Mouse (Mus musculus) heart, postnatal 36 days (tissue): ENCODE results near the gene Gm49355. TPM values are rescaled to one million over a fixed set of nuclear protein-coding genes. Genes with fewer than 3 reads are reported as not detected.

Source experiments
- DNase-seq, 2 experiments: peaks; one replicate each; pipeline ENCODE4 v3.0.0; 2021 to 2022
- intact Hi-C: fragments of 180-260 bp; cut with DNase I; formaldehyde crosslinking; loops from one replicate; pipeline ENCODE4 v1.15.1; 2025
- total RNA-seq, 2 experiments: library from RNA; stranded (reverse); gene quantifications; 2 replicates each; pipeline ENCODE4 v1.2.3; 2021

Gm49355 gene
- total RNA-seq, 2 experiments from 2014 or later = not detected

- DNase-seq = no peak
Measured at GRCm38 (mm10) chr14:12341789-12342457, 58.1 kb downstream of the Gm49355 start.

GRCm38 (mm10) chr14:12342458-12343131, 58.8 kb downstream of the Gm49355 start:
- intact Hi-C loops = no loop called here
- DNase-seq = no peak

More at GRCm38 (mm10) chr14:12341789-12342457, 58.1 kb downstream of the Gm49355 start:
- intact Hi-C loops = no loop called here

GRCm38 (mm10) chr14:12343451-12343941, 59.7 kb downstream of the Gm49355 start:
- DNase-seq = no peak
- intact Hi-C loops = no loop called here

GRCm38 (mm10) chr14:12344061-12344745, 60.4 kb downstream of the Gm49355 start:
- intact Hi-C loops = no loop called here
- no peak for DNase-seq

- intact Hi-C loops = no loop called here
- no peak for DNase-seq
Measured at GRCm38 (mm10) chr14:12344746-12345240, 61.0 kb downstream of the Gm49355 start.

- intact Hi-C loops = no loop called here
- DNase-seq = no peak
Measured at GRCm38 (mm10) chr14:12345241-12345921, 61.6 kb downstream of the Gm49355 start.

- intact Hi-C loops = no loop called here
- DNase-seq = no peak
Measured at GRCm38 (mm10) chr14:12346011-12346864, 62.5 kb downstream of the Gm49355 start.

- intact Hi-C loops = no loop called here
- DNase-seq = no peak
Measured at GRCm38 (mm10) chr14:12346865-12347600, 63.3 kb downstream of the Gm49355 start.

GRCm38 (mm10) chr14:12348089-12348488, 64.3 kb downstream of the Gm49355 start, which contains the start of gene Fezf2:
Gene Fezf2 (minus strand): TSS chr14:12348189.
- intact Hi-C loops = no loop called here
- no peak for DNase-seq

- intact Hi-C loops = no loop called here
- no peak for DNase-seq
Measured at GRCm38 (mm10) chr14:12349334-12350090, 65.7 kb downstream of the Gm49355 start.

- intact Hi-C loops = no loop called here
- no peak for DNase-seq
Measured at GRCm38 (mm10) chr14:12350271-12350916, 66.6 kb downstream of the Gm49355 start.

Other genes with a start within 250 kb of the Gm49355 start
- 10 to 100 TPM; 18.8 to 20.5 TPM for gene 3830406C13Rik, start 197 bp downstream of the Gm49355 start, total RNA-seq
- gene Fezf2, start 64.2 kb downstream of the Gm49355 start, total RNA-seq = not detected